Mouse (Mus musculus): ENCODE measurements around the gene Klrg2.
"Not testable (repeated sequence)": the region's sequence is repeated elsewhere in the genome, so short reads cannot be mapped to it uniquely, and the experiment has no call there.

Gene Klrg2

DNA sequence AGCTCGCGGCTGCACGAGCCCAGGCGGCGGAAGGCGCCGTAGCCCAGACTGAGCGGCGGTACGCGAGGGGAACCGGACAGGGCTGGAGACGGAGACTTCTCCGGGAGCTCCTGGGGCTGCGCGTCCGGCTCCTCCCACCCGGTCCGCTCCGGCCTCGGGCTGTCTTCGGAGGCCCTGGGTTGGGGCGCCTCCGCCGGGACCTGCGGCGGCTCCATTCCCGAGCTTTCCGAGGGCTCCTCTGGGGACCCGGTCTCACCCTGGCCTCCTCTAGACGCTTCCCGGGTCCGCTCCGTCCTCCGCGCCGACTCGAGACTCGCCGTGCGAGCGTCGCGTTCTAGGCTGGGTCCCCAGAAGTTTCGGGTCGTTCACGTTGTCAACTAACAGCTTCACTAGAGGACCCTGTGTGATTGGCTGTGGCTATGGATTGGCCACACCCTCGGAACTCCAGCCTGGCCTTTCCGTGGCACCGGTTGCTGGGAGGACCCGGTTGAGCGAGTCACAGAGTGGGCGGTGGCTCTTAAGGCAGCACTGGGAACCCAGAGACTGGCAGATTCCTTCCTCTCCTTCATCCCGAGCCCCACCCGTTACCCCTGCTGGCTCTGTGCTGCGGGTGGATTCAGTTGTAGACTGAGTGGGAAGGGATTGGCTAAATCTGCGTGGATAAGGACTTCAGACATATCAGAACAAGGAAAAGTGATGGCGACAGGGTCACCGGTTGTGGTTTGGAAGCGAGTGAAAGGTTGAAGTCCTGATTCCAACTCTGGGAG, at the start of gene Klrg2:
Gene Klrg2 (minus strand): TSS at position 391 of the 767 bp plus-strand sequence.
- peak; percentile 30 for DNase-seq

DNA sequence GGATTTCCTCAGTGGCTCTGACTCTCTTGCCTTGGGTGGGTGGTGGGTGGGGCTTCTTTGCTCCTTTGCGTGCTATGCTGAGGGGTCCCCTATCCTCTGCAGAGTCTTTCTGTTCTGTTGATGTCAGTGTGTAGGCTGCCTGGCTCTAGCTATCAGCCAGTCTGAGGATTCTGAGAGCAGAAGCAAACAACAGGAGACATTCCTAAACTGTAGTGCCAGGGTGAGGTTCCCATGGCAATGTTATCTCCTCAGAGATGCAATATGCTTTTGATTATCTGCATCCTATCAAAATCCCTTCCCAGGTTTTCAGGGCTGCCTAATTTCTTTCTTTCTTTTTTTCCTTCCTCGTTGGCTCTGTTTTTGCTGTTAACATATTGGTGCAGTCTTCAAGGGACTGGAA, 45.5 kb upstream of the Klrg2 start:
- DNase-seq = no peak

- DNase-seq = no peak
Measured at GRCm38 (mm10) chr6:38677629-38678028, 40.6 kb upstream of the Klrg2 start.

GRCm38 (mm10) chr6:38676723-38677122, 39.7 kb upstream of the Klrg2 start:
- DNase-seq = no peak

DNA sequence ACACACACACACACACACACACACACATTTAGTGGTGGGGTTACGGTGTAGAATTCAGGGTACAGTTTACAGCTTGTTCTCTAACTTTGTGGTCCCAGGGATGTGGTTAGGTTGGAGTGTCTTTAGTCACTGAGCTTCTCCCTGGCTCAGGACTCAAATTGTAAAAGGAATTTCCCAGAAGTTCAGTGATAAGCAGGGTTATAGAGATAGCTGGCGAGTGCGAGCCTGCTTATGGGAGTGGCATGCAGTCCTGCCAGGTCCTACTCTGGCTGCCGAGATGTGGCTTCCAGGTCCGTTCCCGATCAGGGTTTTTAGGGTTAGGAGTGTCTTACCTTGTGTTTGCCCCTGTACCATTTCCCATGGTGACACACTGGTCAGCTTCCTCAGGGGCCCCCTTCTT, 39.2 kb upstream of the Klrg2 start:
- no peak for DNase-seq

DNA sequence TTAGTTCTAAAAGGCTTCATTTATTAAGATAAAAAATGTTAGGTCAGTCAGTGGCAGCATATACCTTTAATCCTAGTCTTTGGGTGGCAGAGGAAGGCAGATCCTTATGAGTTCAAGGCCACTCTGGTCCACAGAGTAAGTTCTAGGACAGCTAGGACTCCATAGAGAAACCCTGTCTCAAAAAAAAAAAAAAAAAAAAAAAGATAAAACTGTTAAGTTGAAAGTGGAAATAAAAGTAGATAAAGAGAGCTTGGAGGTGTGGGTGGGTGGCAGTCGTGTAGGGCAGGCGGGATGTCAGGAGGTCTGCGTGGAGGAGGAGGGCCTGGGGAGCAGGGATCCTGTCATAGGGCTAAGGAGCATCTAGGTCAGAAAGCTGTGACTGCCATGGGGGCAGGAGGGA, 35.0 kb upstream of the Klrg2 start:
- no peak for DNase-seq

GRCm38 (mm10) chr6:38671270-38671669, 34.2 kb upstream of the Klrg2 start:
- DNase-seq = no peak

- not testable (repeated sequence) for DNase-seq
Measured at GRCm38 (mm10) chr6:38670488-38670887, 33.4 kb upstream of the Klrg2 start.

GRCm38 (mm10) chr6:38669580-38669979, 32.5 kb upstream of the Klrg2 start:
- DNase-seq = no peak

- peak; percentile 78 for DNase-seq
Measured at GRCm38 (mm10) chr6:38662714-38663615, 25.9 kb upstream of the Klrg2 start, which contains the start of gene Clec2l. Gene Clec2l (plus strand): TSS chr6:38663069.

- DNase-seq = no peak
Measured at GRCm38 (mm10) chr6:38661626-38662025, 24.6 kb upstream of the Klrg2 start.

- peak; percentile 63 for DNase-seq
Measured at GRCm38 (mm10) chr6:38650263-38650937, 13.4 kb upstream of the Klrg2 start.

- no peak for DNase-seq
Measured at GRCm38 (mm10) chr6:38649545-38649944, 12.5 kb upstream of the Klrg2 start.

DNA sequence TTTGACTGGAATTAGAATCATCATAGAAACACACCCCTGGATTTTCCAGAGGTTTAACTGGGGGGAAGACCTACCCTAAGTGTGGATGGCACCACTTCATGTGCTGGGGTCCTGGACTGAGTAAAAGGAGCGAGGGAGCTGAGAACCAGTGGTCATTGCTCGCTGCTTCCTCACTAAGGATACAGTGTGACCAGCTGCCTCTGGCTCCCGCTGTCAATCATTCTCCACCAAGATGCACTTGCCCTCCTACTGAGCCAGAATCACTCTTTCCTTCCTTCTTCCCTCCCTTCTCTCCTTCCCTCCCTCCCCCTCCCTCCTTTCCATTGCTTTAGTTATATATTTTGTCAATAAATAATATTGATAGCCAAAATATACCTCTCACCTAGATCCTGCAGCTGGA, 6.0 kb upstream of the Klrg2 start:
- DNase-seq = no peak

GRCm38 (mm10) chr6:38642593-38642992, 5.6 kb upstream of the Klrg2 start:
- DNase-seq = no peak

- DNase-seq = no peak
Measured at GRCm38 (mm10) chr6:38641645-38642044, 4.6 kb upstream of the Klrg2 start.

- DNase-seq = no peak
Measured at GRCm38 (mm10) chr6:38641228-38641627, 4.2 kb upstream of the Klrg2 start.

DNA sequence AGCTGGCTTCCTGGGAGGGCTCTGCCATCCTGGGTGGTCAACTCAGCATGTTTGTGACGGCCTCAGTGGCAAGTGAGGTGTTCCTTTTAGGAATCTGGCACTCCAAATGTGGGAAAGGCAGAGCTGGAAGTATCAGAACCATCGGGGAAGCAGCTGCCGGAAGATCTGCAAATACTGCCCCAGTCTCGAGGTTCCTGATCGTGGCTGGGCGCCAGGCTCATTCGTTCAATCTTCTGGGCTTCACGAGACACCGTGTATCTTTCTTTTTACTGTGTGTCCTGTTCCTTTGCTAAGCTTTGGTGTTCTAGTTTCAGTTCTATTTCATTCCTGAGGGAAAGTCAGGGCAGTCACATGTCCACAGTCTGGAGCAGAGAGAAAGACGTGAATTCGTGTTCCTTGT, 3.4 kb upstream of the Klrg2 start:
- no peak for DNase-seq

DNA sequence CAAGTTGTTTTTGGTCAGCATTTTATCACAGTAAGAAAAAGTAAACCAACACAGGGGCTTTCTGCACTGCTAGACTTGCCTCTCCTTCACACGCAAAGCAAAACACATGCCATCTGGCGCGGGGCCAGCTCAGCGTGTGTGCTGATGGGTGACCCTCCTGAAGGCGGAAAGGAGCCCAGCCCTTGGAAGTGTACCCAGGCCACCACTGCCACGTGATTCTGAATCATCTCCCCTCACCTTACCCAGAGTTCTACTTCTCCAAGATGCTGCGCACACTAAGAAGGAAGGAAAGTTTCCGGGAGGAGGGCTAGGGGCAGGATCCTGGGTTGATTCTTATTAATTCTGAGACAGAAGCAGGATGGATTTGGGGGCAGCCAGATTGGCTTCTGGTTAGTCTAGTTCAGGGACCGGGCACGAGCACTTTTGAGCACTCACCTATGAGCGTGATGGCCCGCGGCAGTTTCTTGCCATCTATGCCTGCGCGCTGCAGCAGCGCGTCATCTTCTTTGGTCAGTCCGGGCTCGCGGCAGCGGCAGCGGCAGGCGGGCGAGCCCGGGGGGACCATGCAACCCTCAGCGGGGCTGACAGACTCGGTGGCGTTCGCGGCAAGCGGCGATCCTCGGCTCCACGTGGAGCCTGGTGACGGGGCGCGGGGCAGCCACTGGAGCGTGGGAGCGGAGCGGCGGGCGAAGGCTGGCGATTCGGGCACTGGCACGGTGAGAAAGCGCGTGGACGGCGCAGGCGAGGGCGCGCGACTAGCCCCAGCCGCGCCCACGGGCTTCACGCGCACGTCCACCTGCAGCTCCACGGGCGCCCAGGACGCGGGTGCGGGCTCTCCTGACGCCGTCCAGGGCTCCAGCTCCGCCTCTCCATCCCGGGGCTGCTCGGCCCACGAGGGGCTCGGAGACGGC, 846 bp downstream of the Klrg2 start:
- no peak for DNase-seq

- DNase-seq = no peak
Measured at GRCm38 (mm10) chr6:38634461-38634860, 2.6 kb downstream of the Klrg2 start.

- no peak for DNase-seq
Measured at GRCm38 (mm10) chr6:38632826-38633225, 4.2 kb downstream of the Klrg2 start.

- DNase-seq = no peak
Measured at GRCm38 (mm10) chr6:38629556-38629955, 7.5 kb downstream of the Klrg2 start.

All from cerebellum, adult 9-11 months (tissue).